Mouse (Mus musculus): ENCODE results near the gene Myg1.

Gene Myg1

GRCm38 (mm10) chr15:102383671-102384070, 52.2 kb downstream of the Myg1 start:
- no peak for DNase-seq (ENCODE audit: low spot score)

- DNase-seq (ENCODE audit: low spot score), result no peak
Observed at GRCm38 (mm10) chr15:102386640-102387039, 55.1 kb downstream of the Myg1 start.

Data from left cerebral cortex, adult 11 months (tissue).